Mouse (Mus musculus) ES-Bruce4 (cell line): ENCODE data around the gene Cd68.

ENCODE experiments used
- CTCF ChIP-seq: IDR thresholded peaks from one replicate; pipeline ENCODE4 v1.8.1; 2011; ENCODE audit warnings: low read depth, low read length
- POLR2A ChIP-seq: IDR thresholded peaks from one replicate; pipeline ENCODE4 v1.8.1; 2011; ENCODE audit warnings: low read length; ENCODE audit not compliant: insufficient read depth

DNA sequence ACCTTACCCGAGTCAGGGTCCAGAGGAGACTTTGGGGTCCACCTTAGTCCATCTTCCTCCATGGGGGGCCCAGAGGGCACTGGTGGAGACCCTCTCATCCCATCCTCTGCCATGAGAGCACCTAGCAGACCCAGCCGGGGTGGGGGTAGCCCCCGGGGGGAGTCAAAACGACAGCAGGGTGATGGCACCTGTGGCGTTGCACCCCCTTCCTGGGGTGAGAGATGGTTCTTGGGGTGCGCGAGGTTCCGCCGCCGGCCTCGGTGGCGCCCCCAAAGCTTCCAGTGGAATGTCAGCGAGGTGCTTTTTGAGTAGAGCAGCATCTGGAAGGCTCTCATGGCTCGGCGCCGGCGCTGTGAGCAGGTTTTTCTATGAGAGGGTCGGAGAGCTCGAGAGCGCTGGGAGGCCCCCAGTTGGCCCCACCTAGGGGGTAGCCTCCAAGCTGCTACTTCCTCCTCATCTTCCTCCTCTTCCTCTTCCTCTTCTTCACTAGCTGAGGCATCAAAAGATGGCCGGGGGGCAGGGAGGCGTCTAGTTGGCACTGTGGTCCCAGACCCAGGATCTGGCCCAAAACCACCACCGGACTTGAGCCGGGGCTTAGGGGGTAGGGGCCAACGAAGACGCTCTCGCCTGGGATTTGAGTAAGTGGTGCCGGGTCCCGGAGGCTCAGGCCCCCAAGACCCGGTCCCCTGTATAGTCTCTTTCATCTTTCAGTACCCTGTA lies 14.3 kb upstream of the Cd68 start:
- TF ChIP-seq CTCF (no peak), POLR2A (no peak)
